Mouse (Mus musculus) olfactory bulb, adult 2 months (tissue): ENCODE measurements around the gene 4931428L18Rik.

Source experiments
- CTCF ChIP-seq: fragments of 200-500 bp; IDR thresholded peaks from 2 replicates; pipeline ENCODE4 v1.5.1; 2012; ENCODE audit warnings: low read depth, mild to moderate bottlenecking, low read length, moderate library complexity; ENCODE audit not compliant: insufficient read depth
- POLR2A ChIP-seq: fragments of 200-500 bp; IDR thresholded peaks from 2 replicates; pipeline ENCODE4 v1.6.1; 2012; ENCODE audit warnings: mild to moderate bottlenecking, low read depth, low read length, moderate library complexity; ENCODE audit not compliant: insufficient read depth

GRCm38 (mm10) chr1:31113466-31113865, 109.0 kb downstream of the 4931428L18Rik start:
- TF ChIP-seq CTCF (no peak), POLR2A (no peak)
